Mouse (Mus musculus) right cerebral cortex, postnatal 10 days (tissue): ENCODE data around the gene Gm21903.
"Not testable (repeated sequence)": the region's sequence is repeated elsewhere in the genome, so short reads cannot be mapped to it uniquely, and the experiment has no call there.

Experiments used
- DNase-seq, 2 experiments: peaks; one replicate each; pipeline ENCODE4 v3.0.0; 2021; ENCODE audit warnings: low spot score in 2 of 2

Gene Gm21903

DNA sequence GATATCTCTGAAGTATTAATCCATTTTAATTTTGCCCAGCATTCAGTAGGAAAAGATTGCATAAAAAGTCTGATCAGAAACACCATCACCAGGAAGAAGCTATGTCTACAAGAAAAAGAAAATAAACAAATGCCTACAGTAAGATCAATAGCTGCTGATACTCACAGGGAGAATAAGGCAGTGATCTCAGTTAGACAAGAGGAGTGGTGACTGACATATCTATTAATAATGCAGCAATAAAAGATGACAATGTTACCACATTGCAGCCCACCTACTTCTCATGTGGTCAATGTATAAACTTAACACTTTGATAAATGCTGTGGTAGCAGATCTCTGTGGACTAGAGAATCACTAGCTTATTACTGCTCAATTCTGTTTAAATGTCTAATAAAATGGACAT, at the start of gene Gm21903:
TSS of gene Gm21903 (minus strand) at position 101 of the 400 bp plus-strand sequence.
- no peak for DNase-seq

DNA sequence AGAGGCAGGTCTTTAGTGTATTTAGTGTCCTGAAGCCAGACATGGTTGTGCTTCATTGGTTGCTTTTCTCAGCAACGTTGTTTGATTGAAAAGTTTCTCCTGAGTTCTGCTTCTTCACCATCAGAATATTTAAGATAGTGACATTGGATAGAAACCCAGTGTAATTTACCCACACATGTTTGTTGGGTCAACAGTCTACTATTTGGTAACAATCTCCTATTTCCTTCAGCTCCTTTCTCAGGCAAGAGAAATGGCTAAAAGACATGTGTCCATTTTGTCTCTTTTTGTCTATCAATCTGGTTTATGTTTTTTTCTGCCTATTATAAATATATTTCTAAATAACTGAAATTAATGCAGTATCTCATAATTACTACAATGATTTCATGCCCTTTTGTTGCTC, 33.8 kb upstream of the Gm21903 start, which contains the start of gene Esp23:
TSS of gene Esp23 (minus strand) at position 101 of the 400 bp plus-strand sequence.
- no peak for DNase-seq

GRCm38 (mm10) chr17:39063641-39064040, 20.5 kb upstream of the Gm21903 start:
- DNase-seq = no peak

DNA sequence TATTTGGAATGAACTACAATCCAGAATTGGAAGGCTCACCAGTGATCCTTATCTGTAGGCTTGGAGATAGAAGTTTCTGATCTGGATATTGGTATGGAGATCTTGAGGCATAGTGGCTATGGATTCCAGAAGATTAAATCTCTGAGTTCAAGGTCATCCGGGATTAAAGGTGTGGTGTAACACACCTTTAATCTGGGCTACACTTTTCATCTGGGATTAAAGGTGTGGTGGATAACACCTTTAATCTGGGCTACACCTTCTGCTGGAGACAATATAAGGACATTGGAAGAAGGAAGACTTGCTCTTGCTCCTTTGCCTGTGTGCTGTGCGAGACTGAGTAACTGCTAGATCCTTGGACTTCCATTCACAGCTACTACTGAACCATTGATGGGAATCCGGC, 6.7 kb downstream of the Gm21903 start, which contains the start of gene Esp24:
TSS of gene Esp24 (plus strand) at position 301 of the 400 bp plus-strand sequence.
- not testable (repeated sequence) for DNase-seq

GRCm38 (mm10) chr17:39017184-39017583, 26.0 kb downstream of the Gm21903 start:
- DNase-seq = no peak

DNA sequence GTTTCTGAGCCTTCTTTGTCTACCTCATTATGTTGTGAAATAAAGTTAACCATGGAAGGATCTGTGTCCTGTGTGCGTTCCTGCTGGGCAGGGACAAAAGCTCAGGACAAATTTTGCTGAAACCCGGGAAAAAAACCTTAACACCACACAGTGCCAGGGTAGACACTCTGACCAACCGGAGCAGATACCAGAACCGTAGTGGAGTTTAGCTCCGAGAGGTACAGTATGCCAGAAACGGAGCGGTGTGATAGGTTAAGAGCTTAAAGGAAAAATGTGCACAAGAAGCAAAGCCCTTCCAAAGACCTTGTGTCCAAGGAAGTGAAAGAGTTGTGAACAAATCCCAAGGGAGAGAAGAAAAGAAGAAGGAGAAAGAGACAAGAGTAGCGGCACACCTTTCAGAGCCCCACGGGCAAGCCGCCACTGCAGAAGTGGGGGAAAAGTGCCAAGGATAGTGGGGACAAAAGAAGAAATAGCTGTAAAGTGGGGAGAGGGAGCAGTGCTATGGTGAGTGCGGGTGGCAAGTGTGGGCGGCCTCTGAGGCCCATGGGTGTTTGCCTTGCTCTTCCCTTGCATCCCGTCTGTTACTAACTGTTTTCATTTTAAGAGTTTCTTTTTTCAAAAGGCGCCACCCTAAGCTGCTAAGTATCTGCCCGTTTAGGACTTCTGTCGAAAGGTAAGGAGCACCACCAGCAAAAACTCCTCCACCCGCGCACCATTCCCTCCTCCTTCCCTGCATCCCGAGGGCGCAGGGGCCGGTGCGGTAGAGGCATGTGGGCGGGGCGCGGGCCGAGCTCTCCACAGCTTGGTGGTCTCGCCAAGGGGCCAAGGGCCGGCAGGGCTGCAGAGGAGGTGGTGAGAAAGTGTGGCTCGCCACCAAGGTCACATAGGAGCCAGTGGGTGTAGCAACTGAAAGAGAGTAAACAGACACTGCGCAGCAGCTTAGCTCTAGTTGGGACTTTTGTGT, 32.2 kb downstream of the Gm21903 start:
- no peak for DNase-seq

DNA sequence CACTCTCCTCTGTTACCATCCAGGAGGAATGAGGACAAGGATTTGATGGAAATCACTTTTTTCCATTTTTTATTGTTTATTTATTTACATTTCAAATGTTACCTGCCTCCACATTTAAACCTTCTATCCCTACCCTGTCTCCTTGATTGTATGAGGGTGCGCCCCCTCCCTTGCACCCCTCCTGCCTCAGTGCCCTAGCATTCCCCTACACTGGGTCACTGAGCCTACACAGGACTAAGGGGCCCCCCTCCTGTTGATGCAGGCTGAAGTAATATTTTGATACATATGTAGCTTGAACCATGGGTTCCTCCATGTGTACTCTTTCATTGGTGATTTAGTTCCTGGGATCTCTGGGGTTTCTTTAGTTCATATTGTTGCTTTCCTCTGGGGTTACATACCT, 33.3 kb downstream of the Gm21903 start:
- no peak for DNase-seq
